In the genomic region with DNA sequence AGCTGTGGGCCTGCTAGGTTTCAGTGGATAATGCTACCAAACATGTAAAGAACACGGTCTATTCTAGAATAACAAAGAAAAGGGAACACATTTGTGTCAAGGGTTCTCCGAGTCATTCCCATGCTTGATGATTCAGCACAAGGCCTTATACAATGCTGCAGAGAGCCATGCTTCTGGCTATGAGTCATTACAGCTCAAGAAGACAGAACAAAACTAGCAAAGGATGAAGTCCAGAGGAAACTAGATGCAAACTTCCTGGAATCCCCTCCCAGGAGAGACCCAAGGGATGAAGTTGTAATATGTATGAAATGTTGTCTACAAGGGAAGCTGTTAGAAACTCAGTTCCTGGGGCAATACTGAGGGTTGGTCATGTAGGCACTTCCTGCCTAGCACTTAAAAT, we compare ENCODE assay signal across 29 mouse cellular contexts. TPM values are rescaled to one million over a fixed set of nuclear protein-coding genes. Genes with fewer than 3 reads are reported as not detected.
DNase-seq lines count a peak whose midpoint lies in the region; ATAC-seq and TF ChIP-seq lines count a peak whose summit lies in the region.
"Had no signal": no experiment of that assay in that cellular context is flagged by ENCODE, and none has a peak within 500 bp of the region (broad histone marks: within the 10 kb centered on the region; RNA-seq: fewer than 3 reads in every experiment).

No protein-coding gene starts in this region.

- H3ac ChIP-seq in C2C12 (ENCODE audit: control insufficient read depth, insufficient read length, low read depth), result no peak overlapping the region

- H3K27me3 ChIP-seq in C2C12 (ENCODE audit: control insufficient read depth, insufficient read depth, insufficient read length), result no peaks in the 10 kb centered on the region
- H3K27me3 ChIP-seq: embryonic facial prominence, embryonic 13.5 days; forebrain, embryonic 12.5 days; hindbrain, embryonic 13.5 days; limb, embryonic 15.5 days; liver, embryonic 13.5 days; midbrain, embryonic 12.5 days; neural tube, embryonic 12.5 days had no signal

- DNase-seq in 3134 (ENCODE audit: extremely low read depth, insufficient read length, low spot score), result peak; percentile 35
- peak; percentile 49 for DNase-seq in Muller cell, postnatal 12 days (ENCODE audit: inconsistent ontology term)
- peak; percentile 36 for DNase-seq in brain, adult 2 months (ENCODE audit: low read depth, low spot score)
- DNase-seq in heart, postnatal 4 days, result no peak
- no peak for DNase-seq in thymus, postnatal 0 days (ENCODE audit: low spot score)
- DNase-seq in right cerebral cortex, postnatal 25 days, result no peak
- DNase-seq: adrenal gland, adult 8-10 months; cerebellum, adult 11-12 months; cerebellum, adult 9-11 months; embryo, embryonic 11 days; gastrocnemius, postnatal 14 days; heart, postnatal 36 days; kidney, adult 8-10 months; kidney, postnatal 4 days; left cerebral cortex, postnatal 4 days; liver, embryonic 13.5 days; lung, adult 18-20 months; lung, postnatal 14 days; thymus, postnatal 14 days had no signal

- H3K79me3 ChIP-seq in C2C12 (ENCODE audit: low read depth), result no peaks in the 10 kb centered on the region

- H3K79me2 ChIP-seq in C2C12 (ENCODE audit: control insufficient read depth, insufficient read depth), result no peaks in the 10 kb centered on the region

- ATAC-seq in erythroblast, adult 5-6 weeks (replicated peaks; ENCODE audit: low FRiP score, poor library complexity, severe bottlenecking), result no peak
- ATAC-seq: intestine, embryonic 16.5 days had no signal

- H3K36me3 ChIP-seq in C2C12 (ENCODE audit: control insufficient read depth, insufficient read depth), result no peaks in the 10 kb centered on the region
- H3K36me3 ChIP-seq: embryonic facial prominence, embryonic 13.5 days; forebrain, embryonic 12.5 days; hindbrain, embryonic 13.5 days; limb, embryonic 15.5 days; liver, embryonic 13.5 days; midbrain, embryonic 12.5 days; neural tube, embryonic 12.5 days had no signal

- H3K4me3 ChIP-seq in C2C12 (ENCODE audit: insufficient read depth, poor library complexity, severe bottlenecking), result no peak overlapping the region
- H3K4me3 ChIP-seq: embryonic facial prominence, embryonic 13.5 days; forebrain, embryonic 12.5 days; hindbrain, embryonic 13.5 days; limb, embryonic 15.5 days; liver, embryonic 13.5 days; midbrain, embryonic 12.5 days; myocyte; neural tube, embryonic 12.5 days had no signal

- TF ChIP-seq CTCF in C2C12 (IDR thresholded peaks at IDR 0.05; ENCODE audit: control insufficient read depth, insufficient read depth, insufficient read length), result no peak

TF ChIP-seq in C2C12, 6 proteins besides CTCF, POLR2A, EP300 and RAD21:
- no peak for TF ChIP-seq CEBPB (IDR thresholded peaks at IDR 0.05; ENCODE audit: low read depth)
- peak; percentile 2 for TF ChIP-seq FOSL1 (IDR thresholded peaks at IDR 0.05; ENCODE audit: insufficient read depth, low read length, poor library complexity, severe bottlenecking)

RNA-seq across cellular contexts. Expression of gene Jade3, which starts 7.0 kb away (rescaled TPM):
- 2.9 TPM for polyA plus RNA-seq in C2C12 (2012; fragmentation: generic; extraction: Trizol)
- 1 to 10 TPM; 5.4 to 6.7 TPM for total RNA-seq in heart, postnatal 4 days (2021)
- 5.5 and 6.3 TPM in 2 replicates for polyA plus RNA-seq in thymus, postnatal 0 days (2015; fragmentation: Nextera tagmentation; extraction: Ambion mirVana)
- total RNA-seq in erythroblast, adult 5-6 weeks (2015; ENCODE audit: low replicate concordance), result 2.7 and 4.4 TPM in 2 replicates
- total RNA-seq in erythroblast, adult 5-6 weeks (2017; ENCODE audit: low replicate concordance), result 3.9 and 4.2 TPM in 2 replicates

RNA-seq across cellular contexts. Expression of gene Rp2, which starts 54.2 kb away (rescaled TPM):
- polyA plus RNA-seq in C2C12 (2012; fragmentation: generic; extraction: Trizol), result 3.3 TPM
- 10 to 100 TPM; 15.6 to 16.6 TPM for total RNA-seq in heart, postnatal 4 days (2021)
- polyA plus RNA-seq in thymus, postnatal 0 days (2015; fragmentation: Nextera tagmentation; extraction: Ambion mirVana), result 14.2 and 15.1 TPM in 2 replicates
- total RNA-seq in erythroblast, adult 5-6 weeks (2015; ENCODE audit: low replicate concordance), result 23.4 and 26.1 TPM in 2 replicates
- 17.0 and 18.8 TPM in 2 replicates for total RNA-seq in erythroblast, adult 5-6 weeks (2017; ENCODE audit: low replicate concordance)

Comparison
In these comparisons a context has a peak if more than half of its experiments do, and no peak if none do; other contexts are left out.
1. DNase-seq: peak in 3134 (single experiment), Muller cell, postnatal 12 days (single experiment) and brain, adult 2 months (single experiment); none in heart, postnatal 4 days (single experiment), thymus, postnatal 0 days (single experiment) and right cerebral cortex, postnatal 25 days (single experiment).